Mouse (Mus musculus) lung, postnatal 0 days (tissue): Measurements from ENCODE around the gene Slc12a8.

Experiments
- CTCF ChIP-seq: IDR thresholded peaks from 2 replicates; pipeline ENCODE4 v1.5.1; 2016; ENCODE audit warnings: antibody characterized with exemption, mild to moderate bottlenecking
- EP300 ChIP-seq: IDR thresholded peaks from 2 replicates; pipeline ENCODE4 v1.6.1; 2016; ENCODE audit warnings: antibody characterized with exemption, mild to moderate bottlenecking, control low read depth

GRCm38 (mm10) chr16:33588845-33589244, 71.7 kb downstream of the Slc12a8 start:
- TF ChIP-seq CTCF (no peak; the same call in 1 of the 2 replicates), EP300 (no peak)
